Mouse (Mus musculus) neural tube, embryonic 12.5 days (tissue): ENCODE measurements around the gene Ankrd39. TPM values are rescaled to one million over a fixed set of nuclear protein-coding genes. Genes with fewer than 3 reads are reported as not detected.

Source experiments
- ATAC-seq: fragments of 200-750 bp; cut with Nextera tagmentation; 2 replicates; pipeline ENCODE4 v1.8.0; 2017; ENCODE audit warnings: low read depth, mild to moderate bottlenecking, moderate TSS enrichment, moderate library complexity; ENCODE audit not compliant: low FRiP score
- H3K27ac ChIP-seq: fragments of 300-500 bp; sonication (generic); 2 replicates; pipeline ENCODE4 v1.5.1; 2016
- H3K27me3 ChIP-seq: fragments of 300-500 bp; sonication (generic); replicated peaks from 2 replicates; pipeline ENCODE4 v1.6.1; 2016; ENCODE audit warnings: mild to moderate bottlenecking
- H3K36me3 ChIP-seq: fragments of 300-500 bp; sonication (generic); 2 replicates; pipeline ENCODE4 v1.6.1; 2016; ENCODE audit warnings: mild to moderate bottlenecking
- H3K4me1 ChIP-seq: fragments of 300-500 bp; sonication (generic); 2 replicates; pipeline ENCODE4 v1.6.1; 2016
- H3K4me2 ChIP-seq: fragments of 300-500 bp; sonication (generic); replicated peaks from 2 replicates; pipeline ENCODE4 v1.6.1; 2016; ENCODE audit warnings: mild to moderate bottlenecking
- H3K4me3 ChIP-seq: fragments of 300-500 bp; sonication (generic); 2 replicates; pipeline ENCODE4 v1.5.1; 2016
- H3K9ac ChIP-seq: fragments of 300-500 bp; sonication (generic); 2 replicates; pipeline ENCODE4 v1.6.1; 2016; ENCODE audit warnings: mild to moderate bottlenecking
- H3K9me3 ChIP-seq: fragments of 300-500 bp; sonication (generic); 2 replicates; pipeline ENCODE4 v1.6.1; 2016; ENCODE audit warnings: mild to moderate bottlenecking
- WGBS: fragments of 180-500 bp; shearing (Covaris S2); methylation state at CpG from one replicate; pipeline ENCODE4 v1.1.7; 2016; 5-methylcytosine and 5-hydroxymethylcytosine counted together
- polyA plus RNA-seq: library from polyadenylated mRNA; unstranded; fragments of >200 nt; fragmentation: Nextera tagmentation; extraction: Ambion mirVana; gene quantifications from 2 replicates; pipeline ENCODE4 v1.2.1, GENCODE M21; 2016

Gene Ankrd39
- polyA plus RNA-seq, 1 experiment from 2014 or later = 18.6 TPM

- Histone ChIP-seq H3K9me3 (no peaks in the 10 kb centered on the region), H3K4me1 (peaks cover 17% of the 10 kb centered on the region), H3K27ac (no peak overlapping the region), H3K4me2 (no peak overlapping the region), H3K27me3 (peaks cover 13% of the 10 kb centered on the region; the same call in 1 of the 2 replicates), H3K9ac (no peak overlapping the region), H3K36me3 (no peaks in the 10 kb centered on the region), H3K4me3 (no peak overlapping the region)
- no peak for ATAC-seq
- 80% methylated on average over 8 of the region's 8 CpGs for WGBS
These were observed 35.0 kb upstream of the Ankrd39 start for GRCm38 (mm10) chr1:36582211-36582610.

- ATAC-seq = no peak
- Histone ChIP-seq H3K27ac (no peak overlapping the region), H3K4me2 (no peak overlapping the region), H3K4me3 (no peak overlapping the region), H3K27me3 (peaks cover 13% of the 10 kb centered on the region; the same call in 1 of the 2 replicates), H3K9ac (no peak overlapping the region), H3K4me1 (peaks cover 17% of the 10 kb centered on the region), H3K36me3 (no peaks in the 10 kb centered on the region), H3K9me3 (no peaks in the 10 kb centered on the region)
- WGBS = 55% methylated on average over 5 of the region's 5 CpGs
These were observed 34.0 kb upstream of the Ankrd39 start for GRCm38 (mm10) chr1:36581260-36581659.

DNA sequence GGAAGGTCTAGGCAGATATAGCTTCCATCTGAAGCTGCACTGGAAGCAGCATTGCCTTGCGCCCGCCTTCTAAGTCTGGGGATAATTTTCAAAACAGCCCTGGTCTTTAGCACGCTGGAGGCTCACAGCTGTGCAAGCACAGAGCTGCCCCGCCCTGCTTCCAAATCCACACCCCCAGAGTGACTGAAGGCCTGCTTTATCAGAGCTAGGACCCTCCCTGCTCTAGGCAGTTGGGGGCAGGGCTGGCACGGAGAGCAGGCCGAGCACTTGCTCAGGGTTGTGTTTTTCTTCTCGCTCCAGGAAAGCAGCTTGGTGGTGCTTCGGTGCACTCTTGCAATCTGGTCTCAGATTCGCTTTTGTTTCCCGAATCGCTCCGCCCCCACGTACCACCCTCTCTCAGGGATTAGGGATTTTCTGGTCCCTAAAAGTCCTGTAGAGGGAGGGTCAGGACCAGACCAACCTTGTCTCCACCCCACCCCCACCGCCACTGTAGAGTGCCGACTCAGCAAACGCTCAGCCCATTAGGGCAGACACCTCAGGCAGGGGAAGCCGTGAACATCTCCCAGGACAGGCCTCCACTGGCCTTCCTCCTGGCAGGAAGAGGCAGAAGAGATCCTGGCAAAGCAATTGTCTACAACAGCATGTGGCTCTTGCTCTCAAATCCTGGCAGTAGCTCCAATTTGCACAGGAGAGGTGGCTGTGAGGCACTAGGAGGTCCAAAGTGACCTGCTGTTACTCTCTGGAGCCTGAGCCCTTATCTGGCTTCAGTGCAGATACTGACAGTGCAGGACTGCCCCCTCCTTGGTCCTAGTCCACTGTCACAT is 33.4 kb upstream of the Ankrd39 start:
- 0 out of 2 replicates have a peak overlapping the region, but pooled peaks have one; percentile 44 for H3K9ac ChIP-seq
- H3K9me3 ChIP-seq = no peaks in the 10 kb centered on the region
- H3K4me2 ChIP-seq = peak overlapping the region; percentile 50
- H3K36me3 ChIP-seq = no peaks in the 10 kb centered on the region
- 0 out of 2 replicates have a peak overlapping the region, but pooled peaks have one; percentile 7 for H3K4me3 ChIP-seq
- H3K4me1 ChIP-seq = peaks cover 17% of the 10 kb centered on the region
- H3K27me3 ChIP-seq = peaks cover 13% of the 10 kb centered on the region; the same call in 1 of the 2 replicates
- H3K27ac ChIP-seq = peak overlapping the region; percentile 74
- ATAC-seq = peak; percentile 82
- WGBS = under 1% methylated on average over 17 of the region's 17 CpGs

GRCm38 (mm10) chr1:36579974-36580383 is 32.7 kb upstream of the Ankrd39 start:
- WGBS = 29% methylated on average over 6 of the region's 6 CpGs
- no peaks in the 10 kb centered on the region for H3K9me3 ChIP-seq
- H3K4me2 ChIP-seq = peak overlapping the region; percentile 50
- peak overlapping the region; percentile 74 for H3K27ac ChIP-seq
- peaks cover 17% of the 10 kb centered on the region for H3K4me1 ChIP-seq
- H3K4me3 ChIP-seq = no peak overlapping the region
- H3K9ac ChIP-seq = 0 out of 2 replicates have a peak overlapping the region, but pooled peaks have one; percentile 44
- H3K27me3 ChIP-seq = peaks cover 13% of the 10 kb centered on the region; the same call in 1 of the 2 replicates
- no peaks in the 10 kb centered on the region for H3K36me3 ChIP-seq
- peak; percentile 60 for ATAC-seq

DNA sequence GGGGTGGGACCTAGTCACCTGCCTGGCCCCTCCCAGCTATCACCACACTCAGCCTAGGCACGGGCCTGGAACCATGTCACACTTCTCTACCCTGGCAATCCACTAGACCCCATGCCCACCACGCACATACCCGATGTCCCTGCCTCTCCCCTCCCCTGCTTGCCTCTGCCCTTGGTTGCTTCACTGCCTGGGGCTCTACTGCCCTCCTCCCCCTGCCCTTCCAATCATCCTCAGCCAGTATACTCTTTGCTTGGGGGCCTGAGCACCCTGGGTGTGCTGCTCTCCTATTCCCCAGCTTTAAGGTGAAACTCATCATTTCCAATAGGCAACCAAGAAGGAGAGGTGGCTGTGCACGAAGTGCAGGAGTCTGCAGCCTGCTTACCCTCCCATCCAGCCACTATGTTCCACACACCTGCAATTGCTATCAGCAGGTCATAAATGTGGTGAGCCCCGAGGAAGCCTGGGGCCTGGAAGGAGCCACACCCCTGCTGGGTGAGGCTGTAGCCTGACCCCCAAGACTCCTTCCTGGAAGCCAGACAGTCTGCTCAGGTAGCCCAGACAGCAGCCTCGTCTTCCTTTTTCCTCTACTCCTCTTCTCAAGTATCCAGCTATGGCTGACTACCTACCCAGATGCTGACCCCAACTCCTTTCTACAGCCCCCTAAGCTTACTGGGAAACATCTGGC is 29.9 kb upstream of the Ankrd39 start:
- H3K4me2 ChIP-seq = no peak overlapping the region
- H3K4me1 ChIP-seq = peaks cover 21% of the 10 kb centered on the region
- H3K9ac ChIP-seq = no peak overlapping the region
- ATAC-seq = no peak
- no peak overlapping the region for H3K27ac ChIP-seq
- H3K36me3 ChIP-seq = no peaks in the 10 kb centered on the region
- H3K9me3 ChIP-seq = no peaks in the 10 kb centered on the region
- no peaks in the 10 kb centered on the region; the same call in 1 of the 2 replicates for H3K27me3 ChIP-seq
- 60% methylated on average over 6 of the region's 6 CpGs for WGBS
- H3K4me3 ChIP-seq = no peak overlapping the region

DNA sequence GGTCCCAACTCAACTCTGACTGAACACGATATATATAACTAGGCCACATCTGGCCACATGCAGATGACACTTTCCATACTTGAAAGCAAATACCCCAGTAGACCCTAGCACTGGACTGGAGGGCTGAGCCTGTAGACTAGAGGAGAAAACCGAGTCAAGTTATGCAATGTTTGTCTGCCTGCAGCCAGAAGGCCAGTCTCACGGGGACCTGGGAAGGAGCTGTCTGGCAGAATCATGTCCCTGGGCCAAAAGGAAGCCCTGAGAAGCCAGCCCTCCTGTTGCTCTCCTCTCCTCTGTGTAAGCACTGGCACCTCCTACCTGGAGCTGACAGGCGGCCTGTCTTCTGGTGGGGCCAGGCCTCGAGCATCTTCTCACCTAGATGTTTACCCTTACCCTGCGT is 28.1 kb upstream of the Ankrd39 start:
- Histone ChIP-seq H3K4me3 (no peak overlapping the region), H3K4me2 (no peak overlapping the region), H3K9me3 (no peaks in the 10 kb centered on the region), H3K27ac (no peak overlapping the region), H3K27me3 (no peaks in the 10 kb centered on the region; the same call in 1 of the 2 replicates), H3K4me1 (peaks cover 17% of the 10 kb centered on the region), H3K9ac (no peak overlapping the region), H3K36me3 (no peaks in the 10 kb centered on the region)
- WGBS = 61% methylated on average over 6 of the region's 6 CpGs
- no peak for ATAC-seq

DNA sequence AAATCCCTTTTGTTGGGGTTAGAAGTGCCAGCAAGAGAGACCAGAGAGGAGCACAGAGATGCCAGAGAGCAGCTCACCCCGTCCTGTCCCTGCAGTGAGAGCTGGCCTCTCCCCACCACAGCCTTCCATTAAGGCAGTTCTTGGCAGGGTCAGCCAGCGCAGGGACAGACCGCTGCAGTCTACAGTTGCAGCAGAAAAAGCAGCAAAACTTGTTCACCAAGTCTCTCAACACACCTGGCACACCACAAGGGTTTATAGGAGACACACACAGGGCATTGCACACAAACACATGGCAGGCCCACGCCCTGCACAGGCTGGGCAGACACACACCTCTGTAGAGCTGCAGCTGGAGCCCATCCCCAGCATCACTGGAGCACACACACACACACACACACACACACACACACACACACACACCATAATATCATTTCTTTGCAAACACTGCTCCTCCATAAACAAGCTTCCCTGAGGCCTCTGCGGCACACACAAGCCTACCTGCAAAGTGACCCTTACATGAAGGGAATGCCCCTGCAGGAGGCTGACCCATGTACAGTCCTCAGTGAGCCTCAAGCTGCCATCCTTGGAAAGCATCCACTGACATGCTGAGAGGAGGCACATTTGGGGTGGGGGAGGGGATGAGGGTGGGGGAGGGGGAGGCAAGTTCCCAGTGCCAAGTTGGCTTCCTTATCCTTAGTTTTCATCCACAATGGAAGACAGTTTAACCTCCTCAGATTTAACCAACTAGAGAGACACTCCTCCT is 27.1 kb upstream of the Ankrd39 start:
- ATAC-seq = no peak
- no peak overlapping the region for H3K4me2 ChIP-seq
- 84% methylated on average over 5 of the region's 5 CpGs for WGBS

GRCm38 (mm10) chr1:36573524-36573923 is 26.3 kb upstream of the Ankrd39 start:
- Histone ChIP-seq H3K27me3 (no peaks in the 10 kb centered on the region; the same call in 1 of the 2 replicates), H3K4me2 (no peak overlapping the region), H3K9ac (no peak overlapping the region), H3K27ac (no peak overlapping the region), H3K4me3 (no peak overlapping the region), H3K9me3 (no peaks in the 10 kb centered on the region), H3K36me3 (no peaks in the 10 kb centered on the region), H3K4me1 (peaks cover 9% of the 10 kb centered on the region; the same call in 1 of the 2 replicates)
- WGBS = 85% methylated on average over 8 of the region's 8 CpGs
- no peak for ATAC-seq

More for the DNA sequence above, 27.1 kb upstream of the Ankrd39 start:
- no peak overlapping the region for H3K9ac ChIP-seq
- H3K27ac ChIP-seq = no peak overlapping the region
- H3K27me3 ChIP-seq = no peaks in the 10 kb centered on the region; the same call in 1 of the 2 replicates
- H3K36me3 ChIP-seq = no peaks in the 10 kb centered on the region
- no peak overlapping the region for H3K4me3 ChIP-seq
- H3K4me1 ChIP-seq = peaks cover 9% of the 10 kb centered on the region; the same call in 1 of the 2 replicates
- no peaks in the 10 kb centered on the region for H3K9me3 ChIP-seq

DNA sequence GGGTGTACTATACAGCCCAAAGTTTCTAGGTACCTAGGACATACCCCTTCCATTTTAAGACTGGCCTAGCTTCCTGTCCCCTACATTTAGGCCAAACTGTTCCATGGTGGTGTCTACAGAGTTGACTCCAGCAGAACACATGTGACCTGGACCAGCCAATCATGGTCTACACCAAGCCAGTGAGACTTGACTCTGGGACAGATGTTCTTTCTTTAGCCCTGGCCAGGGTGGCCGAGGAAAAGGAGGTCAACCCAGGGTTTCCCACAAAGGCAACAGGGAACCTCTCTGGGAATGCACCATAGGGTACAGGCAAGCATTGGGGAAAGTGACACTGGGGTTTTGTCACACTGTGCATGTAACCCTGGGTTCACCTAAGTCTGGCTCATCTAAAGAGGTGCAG is 25.5 kb upstream of the Ankrd39 start:
- Histone ChIP-seq H3K27ac (no peak overlapping the region), H3K9ac (no peak overlapping the region), H3K27me3 (no peaks in the 10 kb centered on the region), H3K4me3 (no peak overlapping the region), H3K4me2 (no peak overlapping the region), H3K36me3 (no peaks in the 10 kb centered on the region), H3K4me1 (peaks cover 9% of the 10 kb centered on the region; the same call in 1 of the 2 replicates), H3K9me3 (no peaks in the 10 kb centered on the region)
- ATAC-seq = no peak
- 53% methylated on average over 1 of the region's 1 CpGs for WGBS

DNA sequence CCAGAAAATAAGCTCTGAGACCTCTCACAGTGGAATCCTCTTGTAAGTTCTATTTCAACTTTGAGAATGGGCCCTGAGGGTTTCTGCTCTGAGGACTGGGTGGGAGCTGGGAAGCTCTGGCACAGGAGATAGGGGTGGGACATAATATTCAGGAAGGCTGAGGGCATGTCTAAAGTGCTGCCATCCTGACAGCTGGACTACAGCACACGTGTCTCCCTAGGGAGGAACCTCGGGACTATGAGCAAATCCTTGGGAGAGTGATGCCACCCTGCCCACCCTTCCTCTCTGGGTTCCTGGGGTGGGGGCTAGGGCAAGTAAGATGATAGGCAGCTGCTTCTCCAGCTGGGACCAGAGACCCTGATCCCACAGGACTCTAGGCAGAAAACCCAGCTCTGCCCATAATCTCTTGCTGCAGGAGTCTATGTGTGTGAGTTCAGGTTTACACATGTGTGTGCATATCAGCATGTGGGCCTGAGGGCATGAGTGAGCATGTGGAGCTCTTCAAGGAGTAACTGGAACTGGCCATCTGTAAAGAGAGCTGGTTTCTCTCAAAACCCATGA is 25.0 kb upstream of the Ankrd39 start:
- ATAC-seq = no peak
- H3K36me3 ChIP-seq = no peaks in the 10 kb centered on the region
- H3K4me3 ChIP-seq = no peak overlapping the region
- H3K4me1 ChIP-seq = peaks cover 9% of the 10 kb centered on the region; the same call in 1 of the 2 replicates
- H3K9me3 ChIP-seq = no peaks in the 10 kb centered on the region
- 72% methylated on average over 2 of the region's 2 CpGs for WGBS
- no peak overlapping the region for H3K27ac ChIP-seq
- H3K9ac ChIP-seq = no peak overlapping the region
- no peaks in the 10 kb centered on the region for H3K27me3 ChIP-seq
- no peak overlapping the region for H3K4me2 ChIP-seq

- no peaks in the 10 kb centered on the region for H3K36me3 ChIP-seq
- no peaks in the 10 kb centered on the region for H3K9me3 ChIP-seq
- H3K27ac ChIP-seq = no peak overlapping the region
These were observed 24.4 kb upstream of the Ankrd39 start for GRCm38 (mm10) chr1:36571627-36572026.

More at GRCm38 (mm10) chr1:36571627-36572026, 24.4 kb upstream of the Ankrd39 start:
- no peaks in the 10 kb centered on the region for H3K27me3 ChIP-seq
- no peak for ATAC-seq
- H3K9ac ChIP-seq = no peak overlapping the region
- no peak overlapping the region for H3K4me3 ChIP-seq
- WGBS = 48% methylated on average over 6 of the region's 6 CpGs
- H3K4me2 ChIP-seq = no peak overlapping the region
- H3K4me1 ChIP-seq = peaks cover 10% of the 10 kb centered on the region; the same call in 1 of the 2 replicates
